Mouse (Mus musculus): ENCODE results near the gene Flna. TPM values are rescaled to one million over a fixed set of nuclear protein-coding genes. Genes with fewer than 3 reads are reported as not detected.

Gene Flna
- polyA plus RNA-seq, 1 experiment from 2014 or later: 284 TPM

DNA sequence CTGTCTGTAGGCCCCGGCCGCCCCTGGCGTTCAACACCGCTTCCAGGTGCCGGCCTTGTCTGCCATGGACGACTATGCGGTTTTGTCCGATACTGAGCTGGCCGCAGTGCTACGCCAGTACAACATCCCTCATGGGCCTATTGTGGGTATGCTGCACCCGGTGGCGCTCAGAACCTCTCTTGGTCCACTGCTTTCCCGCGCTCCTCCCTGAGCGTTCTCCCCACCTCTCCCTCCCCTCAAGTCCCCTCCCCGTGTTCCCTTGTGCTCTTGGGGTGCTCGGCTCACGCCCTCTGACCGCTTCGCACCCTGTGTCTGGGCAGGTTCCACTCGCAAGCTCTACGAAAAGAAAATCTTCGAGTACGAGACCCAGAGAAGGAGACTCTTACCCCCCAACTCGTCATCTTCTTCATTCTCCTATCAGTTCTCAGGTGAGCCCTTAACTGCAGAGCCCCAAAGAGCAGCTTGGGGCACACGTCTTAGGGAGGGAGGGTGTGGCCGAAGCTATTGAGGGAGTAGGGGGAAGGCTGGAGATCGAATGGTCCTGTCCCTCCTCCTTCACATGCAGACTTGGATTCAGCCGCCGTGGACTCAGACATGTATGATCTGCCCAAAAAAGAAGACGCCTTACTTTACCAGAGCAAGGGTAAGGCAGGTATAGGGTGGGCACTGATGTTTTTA is 5.4 kb upstream of the Flna start:
- H3K9me3 ChIP-seq (ENCODE audit: control insufficient read depth, low read length): no peaks in the 10 kb centered on the region
- peak; percentile 53 for ATAC-seq (ENCODE audit: low read depth)

DNA sequence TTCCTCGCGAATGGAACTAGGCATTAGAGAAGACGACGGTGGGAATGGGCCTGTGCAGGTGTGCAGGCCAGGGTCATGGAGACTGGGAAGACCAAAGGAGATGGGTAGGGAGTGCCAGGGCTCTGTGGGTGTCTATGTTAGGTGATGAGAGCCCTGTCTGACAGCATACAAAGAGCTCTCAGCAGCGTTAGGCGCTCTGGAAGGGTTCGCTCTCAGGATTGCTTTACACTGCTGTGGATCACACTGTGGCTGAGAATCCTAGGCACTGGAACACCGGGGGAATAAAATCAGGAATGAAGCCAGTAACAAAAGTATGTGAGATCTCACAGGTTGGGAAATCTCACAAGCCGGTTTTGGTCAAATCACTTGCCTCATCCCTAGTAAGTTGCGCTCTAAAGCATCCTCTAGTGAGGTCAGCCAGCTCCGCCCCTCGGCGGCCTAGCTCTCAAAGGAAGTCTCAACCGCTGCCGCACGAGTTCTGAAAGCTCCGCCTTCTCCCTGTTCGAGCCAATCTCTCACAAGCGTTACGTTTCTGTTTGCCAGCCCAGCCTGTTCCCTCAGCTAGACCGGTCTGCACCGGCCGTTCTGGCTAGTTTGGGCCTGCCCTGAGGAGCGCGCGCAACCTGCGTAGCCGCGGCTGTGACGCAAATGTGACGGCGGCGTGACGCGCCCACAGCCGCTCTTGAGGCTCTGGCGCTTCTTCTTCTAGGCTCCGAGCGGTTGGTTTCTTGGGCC is 4.7 kb upstream of the Flna start, which contains the start of gene Emd:
Gene Emd, plus strand, starts transcription at position 535 of the 735 bp plus-strand sequence.
- peak; percentile 98 for ATAC-seq (ENCODE audit: low read depth)

More for the DNA sequence above, 5.4 kb upstream of the Flna start:
- peak overlapping the region; percentile 58 for H3K4me3 ChIP-seq (ENCODE audit: low read depth, low read length)
- peak overlapping the region; percentile 64 for H3K4me2 ChIP-seq (ENCODE audit: low read depth, low read length)
- no peaks in the 10 kb centered on the region for H3K4me1 ChIP-seq (ENCODE audit: control insufficient read depth, insufficient read depth, low read length)
- DNase-seq (ENCODE audit: low spot score): peak; percentile 7
- H3K36me3 ChIP-seq (ENCODE audit: control insufficient read depth, insufficient read depth, low read length): 0 out of 2 replicates have a peak, but pooled peaks cover 22% of the 10 kb centered on the region
- H3K9ac ChIP-seq (ENCODE audit: low read depth, low read length): peak overlapping the region; percentile 84
- 37% methylated on average over 18 of the region's 31 CpGs for WGBS
- H3K27me3 ChIP-seq (replicated peaks; ENCODE audit: control insufficient read depth, insufficient read depth, low read length): no peaks in the 10 kb centered on the region
- H3K27ac ChIP-seq (replicated peaks; ENCODE audit: low read depth, low read length): peak overlapping the region; percentile 93

DNA sequence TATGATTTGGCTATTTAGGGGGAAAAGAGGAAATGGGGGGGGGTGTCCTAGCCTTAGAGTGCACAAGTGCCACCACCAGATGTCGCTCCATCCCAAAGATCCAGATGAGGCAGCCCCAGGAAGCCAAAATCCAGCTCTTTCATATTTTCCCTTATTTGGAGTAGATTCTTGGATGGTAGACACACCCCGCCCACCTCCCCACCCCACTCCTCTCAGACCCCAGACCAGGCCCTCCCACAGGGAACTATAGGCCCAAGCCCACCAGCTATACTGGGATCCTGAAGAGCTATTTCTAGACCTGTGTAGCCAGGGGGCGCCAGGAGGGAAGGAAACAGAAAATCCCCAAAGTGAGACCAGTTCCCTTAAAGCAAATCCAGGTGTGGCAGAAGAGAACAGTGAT is 969 bp downstream of the Flna start:
- peak overlapping the region; percentile 64 for H3K9ac ChIP-seq (ENCODE audit: low read depth, low read length)
- peak overlapping the region; percentile 43 for H3K4me3 ChIP-seq (ENCODE audit: low read depth, low read length)
- H3K27ac ChIP-seq (replicated peaks; ENCODE audit: low read depth, low read length): peak overlapping the region; percentile 80
- H3K4me2 ChIP-seq (ENCODE audit: low read depth, low read length): peak overlapping the region; percentile 62
- DNase-seq (ENCODE audit: low spot score) (peak; percentile 88), ATAC-seq (ENCODE audit: low read depth) (peak; percentile 3; the same call in 1 of the 2 replicates)
- H3K27me3 ChIP-seq (replicated peaks; ENCODE audit: control insufficient read depth, insufficient read depth, low read length): no peaks in the 10 kb centered on the region
- H3K4me1 ChIP-seq (ENCODE audit: control insufficient read depth, insufficient read depth, low read length): peaks cover 3% of the 10 kb centered on the region; the same call in 1 of the 2 replicates
- WGBS: 13% methylated on average over 3 of the region's 3 CpGs
- no peaks in the 10 kb centered on the region for H3K36me3 ChIP-seq (ENCODE audit: control insufficient read depth, insufficient read depth, low read length)
- H3K9me3 ChIP-seq (ENCODE audit: control insufficient read depth, low read length): no peaks in the 10 kb centered on the region

More for the DNA sequence above, 4.7 kb upstream of the Flna start, which contains the start of gene Emd:
- peak; percentile 97 for DNase-seq (ENCODE audit: low spot score)
- WGBS: 31% methylated on average over 25 of the region's 39 CpGs
- Histone ChIP-seq H3K36me3 (ENCODE audit: control insufficient read depth, insufficient read depth, low read length) (0 out of 2 replicates have a peak, but pooled peaks cover 22% of the 10 kb centered on the region), H3K9ac (ENCODE audit: low read depth, low read length) (peak within 1 kb of the TSS; percentile 84), H3K4me1 (ENCODE audit: control insufficient read depth, insufficient read depth, low read length) (no peaks in the 10 kb centered on the region), H3K4me3 (ENCODE audit: low read depth, low read length) (peak within 1 kb of the TSS; percentile 58), H3K9me3 (ENCODE audit: control insufficient read depth, low read length) (no peaks in the 10 kb centered on the region), H3K4me2 (ENCODE audit: low read depth, low read length) (peak within 1 kb of the TSS; percentile 64), H3K27me3 (replicated peaks; ENCODE audit: control insufficient read depth, insufficient read depth, low read length) (no peaks in the 10 kb centered on the region), H3K27ac (replicated peaks; ENCODE audit: low read depth, low read length) (peak within 1 kb of the TSS; percentile 93)

DNA sequence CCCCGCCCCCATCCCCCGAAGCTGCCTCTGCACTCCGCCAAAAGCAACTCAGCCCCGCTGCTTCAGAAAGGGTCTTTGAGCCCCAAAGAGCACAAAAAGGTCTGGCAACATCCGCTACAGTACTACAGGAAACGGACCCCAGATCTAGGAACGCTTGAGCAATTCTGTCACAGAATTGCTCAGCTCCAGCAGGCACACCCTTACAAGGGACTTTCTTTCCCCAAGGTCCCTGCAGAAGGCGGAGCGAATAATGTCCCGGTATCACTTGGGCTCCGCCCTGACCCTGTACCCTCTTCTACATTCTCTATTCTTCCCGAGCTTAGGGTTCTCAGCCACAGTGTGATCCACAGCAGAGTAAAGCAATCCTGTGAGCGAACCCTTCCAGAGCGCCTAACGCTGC is 2.9 kb downstream of the Flna start:
- Histone ChIP-seq H3K27me3 (replicated peaks; ENCODE audit: control insufficient read depth, insufficient read depth, low read length) (no peaks in the 10 kb centered on the region), H3K27ac (replicated peaks; ENCODE audit: low read depth, low read length) (peak overlapping the region; percentile 88), H3K4me2 (ENCODE audit: low read depth, low read length) (peak overlapping the region; percentile 59), H3K9me3 (ENCODE audit: control insufficient read depth, low read length) (no peaks in the 10 kb centered on the region), H3K4me3 (ENCODE audit: low read depth, low read length) (peak overlapping the region; percentile 46), H3K36me3 (ENCODE audit: control insufficient read depth, insufficient read depth, low read length) (peaks cover 14% of the 10 kb centered on the region), H3K4me1 (ENCODE audit: control insufficient read depth, insufficient read depth, low read length) (peaks cover 3% of the 10 kb centered on the region; the same call in 1 of the 2 replicates), H3K9ac (ENCODE audit: low read depth, low read length) (peak overlapping the region; percentile 54)
- ATAC-seq (ENCODE audit: low read depth) (peak; percentile 13), DNase-seq (ENCODE audit: low spot score) (no peak)
- WGBS: 29% methylated on average over 14 of the region's 15 CpGs

DNA sequence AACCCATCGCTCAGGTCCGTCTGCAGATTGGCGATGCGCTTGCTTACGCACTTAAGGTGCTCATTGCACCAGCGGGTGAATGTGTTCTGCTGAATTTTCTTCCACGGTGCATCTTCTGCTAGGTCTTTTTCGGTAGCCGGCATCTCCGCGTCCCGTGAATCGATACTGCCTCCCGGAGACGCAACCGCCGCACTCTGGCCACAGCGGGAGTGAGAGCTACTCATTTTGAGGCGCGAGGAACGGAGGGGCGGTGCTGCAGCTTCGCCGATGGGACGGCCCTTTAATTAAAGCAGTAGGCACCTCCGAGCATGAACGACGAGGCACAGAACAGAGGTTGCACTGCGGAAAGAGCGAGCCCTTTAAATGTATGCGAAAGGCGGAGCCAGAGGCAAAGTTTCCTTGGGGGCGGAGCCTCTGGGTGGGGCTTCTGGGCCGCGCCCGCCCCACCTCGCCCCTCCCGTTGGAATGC is 3.4 kb downstream of the Flna start:
- peak overlapping the region; percentile 96 for H3K27ac ChIP-seq (replicated peaks; ENCODE audit: low read depth, low read length)
- ATAC-seq (ENCODE audit: low read depth) (peak; percentile 90), DNase-seq (ENCODE audit: low spot score) (peak; percentile 98)
- peaks cover 3% of the 10 kb centered on the region; the same call in 1 of the 2 replicates for H3K4me1 ChIP-seq (ENCODE audit: control insufficient read depth, insufficient read depth, low read length)
- H3K4me3 ChIP-seq (ENCODE audit: low read depth, low read length): peak overlapping the region; percentile 46
- peak overlapping the region; percentile 59 for H3K4me2 ChIP-seq (ENCODE audit: low read depth, low read length)
- H3K9ac ChIP-seq (ENCODE audit: low read depth, low read length): peak overlapping the region; percentile 81
- 20% methylated on average over 29 of the region's 38 CpGs for WGBS
- no peaks in the 10 kb centered on the region for H3K27me3 ChIP-seq (replicated peaks; ENCODE audit: control insufficient read depth, insufficient read depth, low read length)
- no peaks in the 10 kb centered on the region for H3K9me3 ChIP-seq (ENCODE audit: control insufficient read depth, low read length)
- H3K36me3 ChIP-seq (ENCODE audit: control insufficient read depth, insufficient read depth, low read length): peaks cover 19% of the 10 kb centered on the region

DNA sequence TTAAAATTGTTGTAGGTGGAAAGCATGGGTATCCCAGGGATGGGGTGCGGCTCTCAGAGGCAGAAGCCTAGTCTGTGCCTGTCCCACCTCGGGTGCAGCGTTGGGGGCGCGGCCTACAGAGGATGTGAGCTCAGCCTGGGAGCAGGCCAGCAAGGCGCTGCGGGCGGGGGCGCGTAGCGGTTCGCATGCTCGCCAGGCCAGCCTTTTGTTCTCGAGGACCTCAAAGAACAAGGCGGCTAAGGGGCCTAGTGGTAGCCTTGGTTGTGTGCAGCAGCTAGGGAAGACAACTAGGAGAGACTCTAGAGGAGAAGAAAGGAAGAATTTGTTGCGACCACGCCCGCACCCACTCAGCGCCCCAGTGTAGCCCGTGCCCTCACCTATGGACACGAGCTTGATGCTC is 3.9 kb downstream of the Flna start:
- H3K27me3 ChIP-seq (replicated peaks; ENCODE audit: control insufficient read depth, insufficient read depth, low read length): no peaks in the 10 kb centered on the region
- 38% methylated on average over 19 of the region's 21 CpGs for WGBS
- H3K4me1 ChIP-seq (ENCODE audit: control insufficient read depth, insufficient read depth, low read length): peaks cover 3% of the 10 kb centered on the region; the same call in 1 of the 2 replicates
- peak overlapping the region; percentile 46 for H3K4me3 ChIP-seq (ENCODE audit: low read depth, low read length)
- H3K9ac ChIP-seq (ENCODE audit: low read depth, low read length): peak overlapping the region; percentile 81
- DNase-seq (ENCODE audit: low spot score) (peak; percentile 90), ATAC-seq (ENCODE audit: low read depth) (peak; percentile 71)
- no peaks in the 10 kb centered on the region for H3K9me3 ChIP-seq (ENCODE audit: control insufficient read depth, low read length)
- H3K27ac ChIP-seq (replicated peaks; ENCODE audit: low read depth, low read length): peak overlapping the region; percentile 96
- peaks cover 24% of the 10 kb centered on the region for H3K36me3 ChIP-seq (ENCODE audit: control insufficient read depth, insufficient read depth, low read length)
- peak overlapping the region; percentile 57 for H3K4me2 ChIP-seq (ENCODE audit: low read depth, low read length)

DNA sequence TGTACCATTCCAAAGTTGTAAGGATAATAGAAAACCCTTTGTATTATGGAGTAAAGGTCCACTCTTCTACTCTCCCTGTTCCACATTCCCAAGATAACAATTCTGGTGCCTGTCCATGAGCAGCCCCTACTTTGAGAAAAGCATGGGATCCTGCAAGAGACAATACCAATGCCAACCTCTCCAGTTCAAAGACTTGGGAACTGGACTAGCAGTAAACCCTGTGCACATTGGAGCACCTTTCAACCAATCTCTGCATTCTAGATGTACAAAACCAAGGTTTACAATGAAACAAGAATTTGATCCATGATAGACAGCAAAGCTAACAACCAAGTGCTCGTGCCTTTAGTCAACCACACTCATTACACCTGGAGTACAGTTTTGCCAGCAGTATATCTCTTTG is 4.5 kb downstream of the Flna start:
- Histone ChIP-seq H3K9ac (ENCODE audit: low read depth, low read length) (peak overlapping the region; percentile 81), H3K27ac (replicated peaks; ENCODE audit: low read depth, low read length) (peak overlapping the region; percentile 96)
- DNase-seq (ENCODE audit: low spot score): no peak

DNA sequence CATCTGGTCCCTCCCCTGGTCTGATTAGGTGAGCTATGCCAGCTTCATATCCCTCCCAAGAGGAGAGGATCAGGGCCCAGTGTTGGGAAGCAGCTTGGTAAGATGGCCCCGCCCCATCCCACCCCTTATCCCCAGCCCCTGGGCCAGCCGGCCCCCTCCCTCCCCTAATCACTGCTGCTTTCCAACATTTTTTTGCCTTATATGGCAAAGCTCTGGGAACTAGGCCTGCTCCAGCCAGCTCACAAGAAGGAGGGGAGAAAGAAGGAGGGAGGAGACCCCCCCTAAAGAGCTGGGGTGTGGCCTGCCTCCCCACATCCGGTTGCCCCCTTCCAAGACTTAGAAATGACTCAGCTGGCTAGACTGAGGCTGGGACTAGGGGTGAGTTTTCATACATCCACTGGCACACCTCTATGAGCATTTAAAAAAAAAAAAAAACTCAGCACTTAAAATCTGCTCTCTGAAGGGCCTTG is 5.0 kb downstream of the Flna start:
- Histone ChIP-seq H3K4me2 (ENCODE audit: low read depth, low read length) (peak overlapping the region; percentile 57), H3K27me3 (replicated peaks; ENCODE audit: control insufficient read depth, insufficient read depth, low read length) (no peaks in the 10 kb centered on the region), H3K9ac (ENCODE audit: low read depth, low read length) (peak overlapping the region; percentile 81), H3K4me3 (ENCODE audit: low read depth, low read length) (peak overlapping the region; percentile 46), H3K36me3 (ENCODE audit: control insufficient read depth, insufficient read depth, low read length) (peaks cover 35% of the 10 kb centered on the region), H3K9me3 (ENCODE audit: control insufficient read depth, low read length) (no peaks in the 10 kb centered on the region), H3K4me1 (ENCODE audit: control insufficient read depth, insufficient read depth, low read length) (peaks cover 3% of the 10 kb centered on the region; the same call in 1 of the 2 replicates), H3K27ac (replicated peaks; ENCODE audit: low read depth, low read length) (peak overlapping the region; percentile 96)
- DNase-seq (ENCODE audit: low spot score): peak; percentile 94
- WGBS: 12% methylated on average over 3 of the region's 3 CpGs
- ATAC-seq (ENCODE audit: low read depth): peak; percentile 69

More for the DNA sequence above, 4.5 kb downstream of the Flna start:
- Histone ChIP-seq H3K4me1 (ENCODE audit: control insufficient read depth, insufficient read depth, low read length) (peaks cover 3% of the 10 kb centered on the region; the same call in 1 of the 2 replicates), H3K4me3 (ENCODE audit: low read depth, low read length) (peak overlapping the region; percentile 46), H3K4me2 (ENCODE audit: low read depth, low read length) (peak overlapping the region; percentile 57), H3K36me3 (ENCODE audit: control insufficient read depth, insufficient read depth, low read length) (peaks cover 30% of the 10 kb centered on the region), H3K9me3 (ENCODE audit: control insufficient read depth, low read length) (no peaks in the 10 kb centered on the region), H3K27me3 (replicated peaks; ENCODE audit: control insufficient read depth, insufficient read depth, low read length) (no peaks in the 10 kb centered on the region)
- ATAC-seq (ENCODE audit: low read depth): no peak
- 40% methylated on average over 1 of the region's 1 CpGs for WGBS
